Mouse (Mus musculus) heart, adult 2 months (tissue): ENCODE results near the gene Lamp1.

Experiments used
- CTCF ChIP-seq: fragments of 200-600 bp; IDR thresholded peaks from 2 replicates; pipeline ENCODE4 v1.8.1; 2022; ENCODE audit warnings: antibody characterized with exemption, mild to moderate bottlenecking, moderate library complexity
- POLR2A ChIP-seq: fragments of 200-500 bp; IDR thresholded peaks from 2 replicates; pipeline ENCODE4 v1.6.1; 2011; ENCODE audit warnings: mild to moderate bottlenecking, low read depth, low read length, control low read depth; ENCODE audit not compliant: insufficient read depth

- TF ChIP-seq POLR2A (no peak), CTCF (no peak)
Measured at GRCm38 (mm10) chr8:13188052-13188555, 29.1 kb downstream of the Lamp1 start.
